Mouse (Mus musculus): Measurements from ENCODE around the gene Osbpl11. TPM values are rescaled to one million over a fixed set of nuclear protein-coding genes. Genes with fewer than 3 reads are reported as not detected.

Gene Osbpl11
- polyA plus RNA-seq, 1 experiment from 2014 or later: 17.8 TPM

DNA sequence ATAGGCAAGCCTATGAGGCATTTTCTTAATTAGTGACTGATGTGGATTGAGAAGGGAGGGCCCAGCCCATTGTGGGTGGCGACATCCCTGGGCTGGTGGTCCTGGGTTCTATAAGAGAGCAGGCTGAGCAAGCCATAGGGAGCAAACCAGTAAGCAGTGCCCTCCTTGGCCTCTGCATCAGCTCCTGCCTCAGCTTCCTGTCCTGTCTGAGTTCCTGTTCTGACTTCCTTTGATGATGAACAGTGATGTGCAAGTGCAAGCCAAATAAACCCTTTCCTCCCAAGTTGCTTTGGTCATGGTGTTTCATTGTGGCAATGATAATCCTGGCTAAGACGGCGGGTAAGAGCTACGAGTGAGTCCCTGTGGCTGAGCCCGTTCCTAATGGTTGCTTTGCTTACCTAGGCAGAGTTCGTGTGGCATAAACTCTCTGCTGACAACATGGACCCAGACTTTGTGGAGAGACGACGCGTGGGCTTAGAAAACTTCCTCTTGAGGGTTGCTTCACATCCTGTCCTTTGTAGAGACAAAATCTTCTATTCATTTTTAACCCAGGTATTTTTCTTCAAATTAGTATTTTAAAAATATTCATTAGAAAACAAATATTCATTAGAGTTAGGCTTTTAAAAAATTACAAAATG lies 82.9 kb downstream of the Osbpl11 start:
- Histone ChIP-seq H3K4me1 (replicated peaks; ENCODE audit: insufficient read depth, low read length) (no peaks in the 10 kb centered on the region), H3K9me3 (replicated peaks; ENCODE audit: low read length) (no peaks in the 10 kb centered on the region), H3K4me2 (ENCODE audit: low read length) (no peak overlapping the region), H3K36me3 (ENCODE audit: insufficient read depth, low read length) (peaks cover 31% of the 10 kb centered on the region; the same call in 1 of the 2 replicates), H3K9ac (ENCODE audit: low read depth, low read length) (no peak overlapping the region), H3K27ac (no peak overlapping the region), H3K27me3 (ENCODE audit: insufficient read depth, low read length) (no peaks in the 10 kb centered on the region), H3K4me3 (replicated peaks; ENCODE audit: low read depth, low read length) (no peak overlapping the region)
- ATAC-seq (replicated peaks; ENCODE audit: low FRiP score, low read depth): no peak
- WGBS: 90% methylated on average over 9 of the region's 9 CpGs
- DNase-seq (ENCODE audit: low spot score): no peak
- no peak for TF ChIP-seq CTCF (IDR thresholded peaks at IDR 0.05; ENCODE audit: low read depth)

DNA sequence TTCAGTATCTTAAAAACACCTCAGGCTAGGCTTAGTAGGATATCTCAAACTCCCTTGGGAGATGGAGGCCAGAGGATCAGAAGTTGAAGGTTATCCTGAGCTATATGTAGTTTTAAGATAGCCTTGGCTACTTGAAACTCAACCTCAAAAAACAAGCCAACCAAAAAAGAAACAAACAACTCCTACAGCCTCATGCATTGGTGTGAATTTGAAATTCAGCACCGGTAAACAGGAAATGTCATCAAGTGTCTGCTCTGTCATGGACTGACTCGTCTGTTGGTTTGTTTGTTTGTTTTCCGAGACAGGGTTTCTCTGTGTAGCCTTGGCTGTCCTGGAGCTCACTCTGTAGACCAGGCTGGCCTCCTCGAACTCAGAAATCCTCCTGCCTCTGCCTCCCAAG lies 87.0 kb downstream of the Osbpl11 start:
- H3K27ac ChIP-seq: no peak overlapping the region
- 92% methylated on average over 4 of the region's 4 CpGs for WGBS
- DNase-seq (ENCODE audit: low spot score) (no peak), ATAC-seq (replicated peaks; ENCODE audit: low FRiP score, low read depth) (no peak)
- no peak overlapping the region for H3K4me3 ChIP-seq (replicated peaks; ENCODE audit: low read depth, low read length)
- H3K36me3 ChIP-seq (ENCODE audit: insufficient read depth, low read length): peaks cover 32% of the 10 kb centered on the region; the same call in 1 of the 2 replicates
- no peak overlapping the region for H3K9ac ChIP-seq (ENCODE audit: low read depth, low read length)
- no peak for TF ChIP-seq CTCF (IDR thresholded peaks at IDR 0.05; ENCODE audit: low read depth)
- H3K4me2 ChIP-seq (ENCODE audit: low read length): no peak overlapping the region
- H3K27me3 ChIP-seq (ENCODE audit: insufficient read depth, low read length): no peaks in the 10 kb centered on the region
- no peaks in the 10 kb centered on the region for H3K9me3 ChIP-seq (replicated peaks; ENCODE audit: low read length)
- H3K4me1 ChIP-seq (replicated peaks; ENCODE audit: insufficient read depth, low read length): no peaks in the 10 kb centered on the region

DNA sequence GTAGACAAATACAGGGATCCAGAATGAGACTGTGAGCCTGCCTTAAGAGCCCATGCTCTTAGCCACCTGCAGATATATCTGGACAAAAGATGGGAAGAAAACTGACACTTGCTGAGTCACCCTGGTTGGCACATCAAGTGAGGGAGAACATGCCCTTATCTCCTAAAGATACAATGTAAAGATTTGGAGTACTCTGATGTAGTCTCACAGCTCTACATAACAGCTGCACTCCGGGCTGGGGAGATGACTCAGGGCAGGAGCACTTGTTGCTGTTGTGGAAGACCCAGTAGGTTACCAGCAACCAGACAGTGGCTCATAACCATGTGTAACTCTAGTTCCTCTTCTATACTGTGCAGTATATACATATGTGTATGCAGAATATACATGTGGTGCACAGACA lies 98.2 kb downstream of the Osbpl11 start:
- Histone ChIP-seq H3K9me3 (replicated peaks; ENCODE audit: low read length) (no peaks in the 10 kb centered on the region), H3K36me3 (ENCODE audit: insufficient read depth, low read length) (peaks cover 55% of the 10 kb centered on the region), H3K4me3 (replicated peaks; ENCODE audit: low read depth, low read length) (no peak overlapping the region), H3K4me1 (replicated peaks; ENCODE audit: insufficient read depth, low read length) (no peaks in the 10 kb centered on the region), H3K27ac (no peak overlapping the region), H3K27me3 (ENCODE audit: insufficient read depth, low read length) (no peaks in the 10 kb centered on the region), H3K9ac (ENCODE audit: low read depth, low read length) (no peak overlapping the region), H3K4me2 (ENCODE audit: low read length) (no peak overlapping the region)
- DNase-seq (ENCODE audit: low spot score): no peak
- WGBS: 93% methylated on average over 1 of the region's 1 CpGs
- no peak for ATAC-seq (replicated peaks; ENCODE audit: low FRiP score, low read depth)
- TF ChIP-seq CTCF (IDR thresholded peaks at IDR 0.05; ENCODE audit: low read depth): no peak

DNA sequence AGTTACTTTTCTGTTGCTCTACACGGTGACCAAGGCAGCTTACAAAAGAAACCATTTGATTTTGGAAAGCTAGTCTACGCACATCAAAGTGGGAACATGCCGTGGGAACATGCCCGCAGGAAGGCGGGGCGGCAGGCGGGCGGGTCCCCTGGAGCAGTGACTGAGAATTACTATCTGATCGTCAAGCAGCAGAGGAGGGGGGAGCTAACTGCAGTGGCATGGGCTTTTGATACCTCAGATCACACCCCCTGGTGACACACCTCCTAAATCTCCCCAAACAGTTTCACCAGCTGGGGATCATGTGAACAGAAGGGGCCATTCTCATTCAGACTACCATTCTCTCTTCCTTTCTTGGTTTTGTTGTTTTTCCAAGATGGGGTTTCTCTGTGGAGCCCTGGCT lies 103.7 kb downstream of the Osbpl11 start:
- no peak overlapping the region for H3K9ac ChIP-seq (ENCODE audit: low read depth, low read length)
- H3K27me3 ChIP-seq (ENCODE audit: insufficient read depth, low read length): no peaks in the 10 kb centered on the region
- H3K36me3 ChIP-seq (ENCODE audit: insufficient read depth, low read length): peaks cover 61% of the 10 kb centered on the region
- H3K4me1 ChIP-seq (replicated peaks; ENCODE audit: insufficient read depth, low read length): no peaks in the 10 kb centered on the region
- 76% methylated on average over 9 of the region's 9 CpGs for WGBS
- DNase-seq (ENCODE audit: low spot score): no peak
- TF ChIP-seq CTCF (IDR thresholded peaks at IDR 0.05; ENCODE audit: low read depth): no peak
- 0 out of 2 replicates have a peak, but pooled peaks cover 4% of the 10 kb centered on the region for H3K9me3 ChIP-seq (replicated peaks; ENCODE audit: low read length)
- H3K4me3 ChIP-seq (replicated peaks; ENCODE audit: low read depth, low read length): no peak overlapping the region
- H3K27ac ChIP-seq: no peak overlapping the region
- H3K4me2 ChIP-seq (ENCODE audit: low read length): no peak overlapping the region
- ATAC-seq (replicated peaks; ENCODE audit: low FRiP score, low read depth): no peak

DNA sequence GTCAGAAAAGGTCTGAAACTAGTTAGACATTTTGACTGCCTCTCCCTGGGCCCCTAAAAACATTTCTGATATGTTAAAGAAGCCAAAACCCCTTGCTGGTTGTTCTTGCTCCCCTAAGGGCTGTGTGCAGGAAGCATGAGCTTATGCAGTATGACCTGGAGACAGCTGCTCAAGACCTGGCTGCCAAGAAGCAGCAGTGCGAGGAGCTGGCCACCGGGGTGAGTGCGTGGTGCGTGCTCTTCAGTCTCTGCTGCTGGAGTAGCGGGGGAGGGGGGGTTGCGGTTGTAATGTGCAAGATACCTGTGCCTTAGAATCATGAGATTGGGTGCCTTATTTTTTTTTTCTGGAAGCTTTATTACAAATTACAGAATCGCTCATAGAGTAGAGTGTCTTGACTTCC lies 105.1 kb downstream of the Osbpl11 start:
- H3K4me1 ChIP-seq (replicated peaks; ENCODE audit: insufficient read depth, low read length): no peaks in the 10 kb centered on the region
- 66% methylated on average over 7 of the region's 7 CpGs for WGBS
- no peak overlapping the region for H3K9ac ChIP-seq (ENCODE audit: low read depth, low read length)
- 0 out of 2 replicates have a peak, but pooled peaks cover 4% of the 10 kb centered on the region for H3K9me3 ChIP-seq (replicated peaks; ENCODE audit: low read length)
- H3K27ac ChIP-seq: no peak overlapping the region
- no peak for ATAC-seq (replicated peaks; ENCODE audit: low FRiP score, low read depth)
- no peak overlapping the region for H3K4me2 ChIP-seq (ENCODE audit: low read length)
- TF ChIP-seq CTCF (IDR thresholded peaks at IDR 0.05; ENCODE audit: low read depth): no peak
- no peak overlapping the region for H3K4me3 ChIP-seq (replicated peaks; ENCODE audit: low read depth, low read length)
- peaks cover 65% of the 10 kb centered on the region for H3K36me3 ChIP-seq (ENCODE audit: insufficient read depth, low read length)
- H3K27me3 ChIP-seq (ENCODE audit: insufficient read depth, low read length): no peaks in the 10 kb centered on the region
- DNase-seq (ENCODE audit: low spot score): no peak

- peaks cover 68% of the 10 kb centered on the region for H3K36me3 ChIP-seq (ENCODE audit: insufficient read depth, low read length)
- no peak overlapping the region for H3K9ac ChIP-seq (ENCODE audit: low read depth, low read length)
- no peak overlapping the region for H3K27ac ChIP-seq
- no peaks in the 10 kb centered on the region for H3K4me1 ChIP-seq (replicated peaks; ENCODE audit: insufficient read depth, low read length)
- H3K27me3 ChIP-seq (ENCODE audit: insufficient read depth, low read length): no peaks in the 10 kb centered on the region
- WGBS: 98% methylated on average over 7 of the region's 7 CpGs
- TF ChIP-seq CTCF (IDR thresholded peaks at IDR 0.05; ENCODE audit: low read depth): no peak
- DNase-seq (ENCODE audit: low spot score) (no peak), ATAC-seq (replicated peaks; ENCODE audit: low FRiP score, low read depth) (no peak)
- 0 out of 2 replicates have a peak, but pooled peaks cover 4% of the 10 kb centered on the region for H3K9me3 ChIP-seq (replicated peaks; ENCODE audit: low read length)
- H3K4me2 ChIP-seq (ENCODE audit: low read length): no peak overlapping the region
- H3K4me3 ChIP-seq (replicated peaks; ENCODE audit: low read depth, low read length): no peak overlapping the region
These were observed 107.4 kb downstream of the Osbpl11 start for GRCm38 (mm10) chr16:33292241-33292640.

Other genes with a start within 250 kb of the Osbpl11 start
- gene Iqcg, start 128.9 kb upstream of the Osbpl11 start, polyA plus RNA-seq (2015; fragmentation: Nextera tagmentation; extraction: Ambion mirVana): 5.4 and 6.1 TPM in 2 replicates
- 1,032 and 1,181 TPM in 2 replicates for gene Rpl35a, start 128.6 kb upstream of the Osbpl11 start, polyA plus RNA-seq (2015; fragmentation: Nextera tagmentation; extraction: Ambion mirVana)
- 0.95 and 2.2 TPM in 2 replicates for gene Lmln, start 122.5 kb upstream of the Osbpl11 start, polyA plus RNA-seq (2015; fragmentation: Nextera tagmentation; extraction: Ambion mirVana)
- gene Snx4, start 66.4 kb downstream of the Osbpl11 start, polyA plus RNA-seq (2015; fragmentation: Nextera tagmentation; extraction: Ambion mirVana): 90.6 and 97.5 TPM in 2 replicates
- 49.4 and 51.4 TPM in 2 replicates for gene Zfp148, start 195.8 kb downstream of the Osbpl11 start, polyA plus RNA-seq (2015; fragmentation: Nextera tagmentation; extraction: Ambion mirVana)

Data from kidney, postnatal 0 days (tissue).